Mouse (Mus musculus): ENCODE data around the gene Olfr206. TPM values are rescaled to one million over a fixed set of nuclear protein-coding genes. Genes with fewer than 3 reads are reported as not detected.
"Not testable (repeated sequence)": the region's sequence is repeated elsewhere in the genome, so short reads cannot be mapped to it uniquely, and the experiment has no call there.

The Olfr206 gene
- polyA plus RNA-seq (2012; rRNA removed), result not detected in 2 replicates

- 69% methylated on average over 1 of the region's 1 CpGs for WGBS
- DNase-seq, result no peak
- Histone ChIP-seq H3K36me3 (ENCODE audit: control insufficient read depth, insufficient read depth, low read length) (no peaks in the 10 kb centered on the region), H3K4me1 (ENCODE audit: control insufficient read depth, insufficient read depth, low read length) (no peaks in the 10 kb centered on the region), H3K4me3 (ENCODE audit: insufficient read depth, low read depth, low read length) (no peak within 1 kb of the TSS), H3K27ac (ENCODE audit: insufficient read depth, low read depth, low read length) (no peak within 1 kb of the TSS), H3K27me3 (replicated peaks; ENCODE audit: control insufficient read depth, insufficient read depth, low read length) (no peaks in the 10 kb centered on the region)
- TF ChIP-seq POLR2A (IDR thresholded peaks at IDR 0.05; ENCODE audit: low read depth, low read length), result no peak
- no peak for TF ChIP-seq CTCF (conservative IDR thresholded peaks at IDR 0.05; ENCODE audit: insufficient read depth, insufficient read length, low read depth, low read length)
Observed at GRCm38 (mm10) chr16:59349146-59349545, at the start of gene Olfr206. Gene Olfr206 (minus strand): TSS chr16:59349246.

DNA sequence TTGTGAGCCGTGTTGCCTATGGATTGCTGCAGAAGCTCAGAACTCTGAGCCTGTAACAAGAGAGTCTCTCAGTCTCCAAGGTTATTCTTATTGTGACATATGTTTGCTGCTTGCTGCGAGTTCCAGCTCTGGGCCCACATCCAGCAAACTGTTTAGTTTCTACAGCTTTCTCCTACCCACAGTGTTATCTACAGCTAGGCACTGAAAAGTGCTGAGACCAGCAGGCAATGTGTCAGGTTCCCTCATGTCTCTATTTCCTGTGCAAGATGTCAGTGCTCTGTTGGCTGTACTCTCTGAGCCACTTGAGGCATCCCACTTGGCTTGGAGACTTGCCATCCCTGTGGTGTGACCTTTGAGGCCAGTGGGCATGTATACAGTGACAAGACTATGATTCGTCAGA, 44.3 kb upstream of the Olfr206 start:
- TF ChIP-seq POLR2A (IDR thresholded peaks at IDR 0.05; ENCODE audit: low read depth, low read length) (no peak), CTCF (conservative IDR thresholded peaks at IDR 0.05; ENCODE audit: insufficient read depth, insufficient read length, low read depth, low read length) (no peak)
- Histone ChIP-seq H3K4me1 (ENCODE audit: control insufficient read depth, insufficient read depth, low read length) (no peaks in the 10 kb centered on the region), H3K4me3 (ENCODE audit: insufficient read depth, low read depth, low read length) (no peak overlapping the region), H3K36me3 (ENCODE audit: control insufficient read depth, insufficient read depth, low read length) (no peaks in the 10 kb centered on the region), H3K27ac (ENCODE audit: insufficient read depth, low read depth, low read length) (no peak overlapping the region), H3K27me3 (replicated peaks; ENCODE audit: control insufficient read depth, insufficient read depth, low read length) (no peaks in the 10 kb centered on the region)
- 56% methylated on average over 3 of the region's 3 CpGs for WGBS
- DNase-seq, result no peak

GRCm38 (mm10) chr16:59363893-59364292, 14.8 kb upstream of the Olfr206 start, which contains the start of gene Olfr209:
Gene Olfr209 (minus strand): TSS chr16:59363993.
- H3K27me3 ChIP-seq (replicated peaks; ENCODE audit: control insufficient read depth, insufficient read depth, low read length), result no peaks in the 10 kb centered on the region
- DNase-seq, result no peak
- H3K4me3 ChIP-seq (ENCODE audit: insufficient read depth, low read depth, low read length), result no peak within 1 kb of the TSS
- 74% methylated on average over 2 of the region's 2 CpGs for WGBS
- no peaks in the 10 kb centered on the region for H3K36me3 ChIP-seq (ENCODE audit: control insufficient read depth, insufficient read depth, low read length)
- no peak within 1 kb of the TSS for H3K27ac ChIP-seq (ENCODE audit: insufficient read depth, low read depth, low read length)
- TF ChIP-seq POLR2A (IDR thresholded peaks at IDR 0.05; ENCODE audit: low read depth, low read length), result no peak
- no peak for TF ChIP-seq CTCF (conservative IDR thresholded peaks at IDR 0.05; ENCODE audit: insufficient read depth, insufficient read length, low read depth, low read length)
- H3K4me1 ChIP-seq (ENCODE audit: control insufficient read depth, insufficient read depth, low read length), result no peaks in the 10 kb centered on the region

- no peak within 1 kb of the TSS for H3K27ac ChIP-seq (ENCODE audit: insufficient read depth, low read depth, low read length)
- H3K4me1 ChIP-seq (ENCODE audit: control insufficient read depth, insufficient read depth, low read length), result no peaks in the 10 kb centered on the region
- no peaks in the 10 kb centered on the region for H3K36me3 ChIP-seq (ENCODE audit: control insufficient read depth, insufficient read depth, low read length)
- TF ChIP-seq CTCF (conservative IDR thresholded peaks at IDR 0.05; ENCODE audit: insufficient read depth, insufficient read length, low read depth, low read length) (no peak), POLR2A (IDR thresholded peaks at IDR 0.05; ENCODE audit: low read depth, low read length) (no peak)
- H3K4me3 ChIP-seq (ENCODE audit: insufficient read depth, low read depth, low read length), result no peak within 1 kb of the TSS
- no peak for DNase-seq
- no peaks in the 10 kb centered on the region for H3K27me3 ChIP-seq (replicated peaks; ENCODE audit: control insufficient read depth, insufficient read depth, low read length)
Observed at GRCm38 (mm10) chr16:59331038-59331437, 18.0 kb downstream of the Olfr206 start, which contains the start of gene Olfr205. Gene Olfr205 (minus strand): TSS chr16:59331138.

GRCm38 (mm10) chr16:59323262-59323661, 25.8 kb downstream of the Olfr206 start:
- DNase-seq; H3K4me3 ChIP-seq (ENCODE audit: insufficient read depth, low read depth, low read length); H3K27me3 ChIP-seq (replicated peaks; ENCODE audit: control insufficient read depth, insufficient read depth, low read length); H3K4me1 ChIP-seq (ENCODE audit: control insufficient read depth, insufficient read depth, low read length); H3K27ac ChIP-seq (ENCODE audit: insufficient read depth, low read depth, low read length); H3K36me3 ChIP-seq (ENCODE audit: control insufficient read depth, insufficient read depth, low read length): not testable (repeated sequence)
- 55% methylated on average over 1 of the region's 1 CpGs for WGBS

DNA sequence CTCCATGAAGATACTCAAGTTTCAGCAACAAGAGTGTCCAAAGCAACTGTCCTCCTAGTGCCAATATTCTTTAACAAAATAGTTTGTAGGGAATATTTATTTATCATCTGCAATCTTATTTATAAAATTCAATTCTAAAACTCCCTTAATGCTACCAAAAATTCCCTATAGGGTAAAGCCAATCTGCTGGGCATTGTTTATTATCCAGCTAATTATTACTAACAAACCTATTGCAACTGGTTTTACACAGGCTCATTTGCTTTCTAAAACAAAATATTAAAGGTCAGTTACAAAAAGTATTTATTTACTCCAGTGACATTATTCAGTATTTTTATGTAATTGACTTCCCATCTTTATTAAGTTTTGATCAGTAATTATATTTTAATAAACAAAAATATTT, 30.9 kb downstream of the Olfr206 start, which contains the start of gene Olfr204:
TSS of gene Olfr204 (minus strand) at position 101 of the 400 bp plus-strand sequence.
- Histone ChIP-seq H3K4me1 (ENCODE audit: control insufficient read depth, insufficient read depth, low read length) (no peaks in the 10 kb centered on the region), H3K27ac (ENCODE audit: insufficient read depth, low read depth, low read length) (no peak within 1 kb of the TSS), H3K36me3 (ENCODE audit: control insufficient read depth, insufficient read depth, low read length) (no peaks in the 10 kb centered on the region), H3K27me3 (replicated peaks; ENCODE audit: control insufficient read depth, insufficient read depth, low read length) (no peaks in the 10 kb centered on the region), H3K4me3 (ENCODE audit: insufficient read depth, low read depth, low read length) (no peak within 1 kb of the TSS)
- TF ChIP-seq POLR2A (IDR thresholded peaks at IDR 0.05; ENCODE audit: low read depth, low read length), result no peak
- TF ChIP-seq CTCF (conservative IDR thresholded peaks at IDR 0.05; ENCODE audit: insufficient read depth, insufficient read length, low read depth, low read length), result no peak
- DNase-seq, result no peak

DNA sequence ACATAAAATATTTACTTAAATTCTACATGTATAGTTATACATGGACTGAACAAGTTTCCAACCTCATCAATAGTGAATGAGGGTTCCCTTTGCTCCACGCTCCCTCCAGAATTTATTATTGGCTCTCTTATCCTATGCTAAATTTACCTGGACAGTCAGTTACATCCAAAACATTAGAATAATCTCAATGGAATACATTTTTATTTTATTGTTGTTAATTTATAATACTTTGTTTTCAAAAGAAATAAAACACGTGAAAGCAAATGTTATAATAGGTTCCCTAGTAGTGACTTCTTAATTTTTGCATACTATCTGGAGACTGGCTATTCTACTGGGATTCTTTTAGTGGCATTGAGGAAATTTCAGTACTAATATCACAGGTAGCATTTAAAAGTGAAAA, 50.5 kb downstream of the Olfr206 start, which contains the start of gene Olfr203:
TSS of gene Olfr203 (plus strand) at position 301 of the 400 bp plus-strand sequence.
- no peak within 1 kb of the TSS for H3K4me3 ChIP-seq (ENCODE audit: insufficient read depth, low read depth, low read length)
- TF ChIP-seq CTCF (conservative IDR thresholded peaks at IDR 0.05; ENCODE audit: insufficient read depth, insufficient read length, low read depth, low read length) (no peak), POLR2A (IDR thresholded peaks at IDR 0.05; ENCODE audit: low read depth, low read length) (no peak)
- H3K4me1 ChIP-seq (ENCODE audit: control insufficient read depth, insufficient read depth, low read length), result no peaks in the 10 kb centered on the region
- H3K36me3 ChIP-seq (ENCODE audit: control insufficient read depth, insufficient read depth, low read length), result no peaks in the 10 kb centered on the region
- no peaks in the 10 kb centered on the region for H3K27me3 ChIP-seq (replicated peaks; ENCODE audit: control insufficient read depth, insufficient read depth, low read length)
- DNase-seq, result no peak
- H3K27ac ChIP-seq (ENCODE audit: insufficient read depth, low read depth, low read length), result no peak within 1 kb of the TSS
- WGBS, result 89% methylated on average over 2 of the region's 2 CpGs

Other genes starting within 250 kb of the Olfr206 start
- gene Olfr193, start 237.4 kb downstream of the Olfr206 start, polyA plus RNA-seq (2012; rRNA removed), result not detected in 2 replicates
- gene Olfr194, start 228.2 kb downstream of the Olfr206 start, polyA plus RNA-seq (2012; rRNA removed), result not detected in 2 replicates
- 0.10 TPM in 1 of 2 replicates, not detected in the other for gene Olfr195, start 202.2 kb downstream of the Olfr206 start, polyA plus RNA-seq (2012; rRNA removed)
- not detected in 2 replicates for gene Olfr196, start 178.8 kb downstream of the Olfr206 start, polyA plus RNA-seq (2012; rRNA removed)
- not detected in 2 replicates for gene Olfr198, start 145.7 kb downstream of the Olfr206 start, polyA plus RNA-seq (2012; rRNA removed)
- gene Olfr199, start 129.5 kb downstream of the Olfr206 start, polyA plus RNA-seq (2012; rRNA removed), result not detected in 2 replicates
- not detected in 2 replicates for gene Olfr201, start 76.6 kb downstream of the Olfr206 start, polyA plus RNA-seq (2012; rRNA removed)
- gene Olfr202, start 62.5 kb downstream of the Olfr206 start, polyA plus RNA-seq (2012; rRNA removed), result not detected in 2 replicates
- gene Olfr203, start 50.4 kb downstream of the Olfr206 start, polyA plus RNA-seq (2012; rRNA removed), result not detected in 2 replicates
- gene Olfr204, start 31.0 kb downstream of the Olfr206 start, polyA plus RNA-seq (2012; rRNA removed), result not detected in 2 replicates
- gene Olfr205, start 18.1 kb downstream of the Olfr206 start, polyA plus RNA-seq (2012; rRNA removed), result not detected in 2 replicates
- not detected in 2 replicates for gene Olfr209, start 14.7 kb upstream of the Olfr206 start, polyA plus RNA-seq (2012; rRNA removed)
- gene Gabrr3, start 58.1 kb upstream of the Olfr206 start, polyA plus RNA-seq (2012; rRNA removed), result not detected in 2 replicates
- gene Riox2, start 122.5 kb upstream of the Olfr206 start, polyA plus RNA-seq (2012; rRNA removed), result 7.4 and 9.3 TPM in 2 replicates